In the genomic region with DNA sequence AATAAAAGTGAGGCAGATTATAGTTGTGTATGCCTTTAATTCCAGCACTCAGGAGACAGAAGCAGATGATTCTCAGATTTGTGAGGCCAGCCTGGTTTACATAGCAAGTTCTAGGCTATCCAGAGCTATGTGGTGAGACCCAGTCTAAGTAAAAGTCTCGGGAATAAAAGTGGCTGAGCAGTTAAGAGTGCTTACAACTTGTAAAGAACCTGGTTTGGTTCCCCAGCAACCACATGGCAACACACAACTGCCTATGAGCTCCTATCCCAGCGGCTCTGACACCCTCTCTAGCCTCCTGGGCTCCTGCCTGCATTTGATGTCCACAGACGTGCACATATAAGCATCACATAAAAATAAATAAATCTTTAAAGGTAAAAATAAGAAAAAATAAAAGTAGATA, we compare ENCODE assay signal across 23 mouse cellular contexts. TPM values are rescaled to one million over a fixed set of nuclear protein-coding genes. Genes with fewer than 3 reads are reported as not detected.
A peak's percentile ranks its signal among the peaks of the same experiment; 100 is the strongest.
DNase-seq lines count a peak whose midpoint lies in the region; ATAC-seq and TF ChIP-seq lines count a peak whose summit lies in the region.
"Had no signal": no experiment of that assay in that cellular context is flagged by ENCODE, and none has a peak within 500 bp of the region (broad histone marks: within the 10 kb centered on the region; RNA-seq: fewer than 3 reads in every experiment).

No protein-coding gene starts in this region.

- H3K79me2 ChIP-seq in macrophage (ENCODE audit: inconsistent target) = no peaks in the 10 kb centered on the region

- H3K4me2 ChIP-seq in heart, postnatal 0 days (ENCODE audit: low read depth, low read length) = no peak overlapping the region
- no peak overlapping the region for H3K4me2 ChIP-seq in neural tube, embryonic 15.5 days
- H3K4me2 ChIP-seq: embryonic facial prominence, embryonic 12.5 days; forebrain, embryonic 15.5 days; hindbrain, embryonic 13.5 days had no signal

- peaks cover 9% of the 10 kb centered on the region for H3K4me1 ChIP-seq in heart, postnatal 0 days (ENCODE audit: control insufficient read depth, insufficient read depth)
- H3K4me1 ChIP-seq in ES-E14 (ENCODE audit: control insufficient read depth in 2 of 2, insufficient read depth in 2 of 2, low read length in 2 of 2, poor library complexity in 1 of 2) = peaks cover 8 to 18% of the 10 kb centered on the region in 2 experiments; a peak in 3 of 4 replicates
- peaks cover 6% of the 10 kb centered on the region for H3K4me1 ChIP-seq in neural tube, embryonic 15.5 days

- ATAC-seq in heart, postnatal 0 days (ENCODE audit: insufficient read depth, low read depth) = no peak
- ATAC-seq in cerebellum, adult (ENCODE audit: insufficient number of reproducible peaks, low FRiP score, low TSS enrichment) = no peak
- ATAC-seq in neural tube, embryonic 15.5 days (ENCODE audit: low FRiP score) = no peak
- ATAC-seq: forebrain, embryonic 15.5 days; hindbrain, postnatal 0 days; Patski had no signal

- DNase-seq in heart, postnatal 0 days (ENCODE audit: low spot score) = peak; percentile 3
- no peak for DNase-seq in heart, adult 11 months
- DNase-seq in ES-E14 (ENCODE audit: low read depth, low spot score) = no peak
- no peak for DNase-seq in left cerebral cortex, adult 11 months (ENCODE audit: low spot score)
- DNase-seq: adrenal gland, adult 8-10 months; adrenal gland, postnatal 36 days; cerebellum, adult 11-12 months; cerebellum, adult 9-10 months; cerebellum, postnatal 25 days; gastrocnemius, postnatal 36 days; heart, adult 18-20 months; heart, postnatal 14 days had no signal

- H3K36me3 ChIP-seq in heart, postnatal 0 days (replicated peaks; ENCODE audit: control insufficient read depth, insufficient read depth, low read length) = no peaks in the 10 kb centered on the region
- H3K36me3 ChIP-seq in ES-E14 (ENCODE audit: control insufficient read depth, insufficient read depth, low read length, poor library complexity, severe bottlenecking) (no peaks in the 10 kb centered on the region), macrophage (ENCODE audit: inconsistent target) (no peaks in the 10 kb centered on the region)
- no peaks in the 10 kb centered on the region for H3K36me3 ChIP-seq in neural tube, embryonic 15.5 days
- H3K36me3 ChIP-seq: embryonic facial prominence, embryonic 12.5 days; forebrain, embryonic 15.5 days; heart, embryonic 10.5 days; hindbrain, embryonic 13.5 days had no signal

- TF ChIP-seq EP300 in heart, postnatal 0 days (IDR thresholded peaks at IDR 0.05; ENCODE audit: low read depth) = no peak

- H3K9ac ChIP-seq in heart, postnatal 0 days (replicated peaks; ENCODE audit: low read depth, low read length) = no peak overlapping the region
- peak overlapping the region; percentile 44; the same call in 1 of the 2 replicates for H3K9ac ChIP-seq in ES-E14 (ENCODE audit: insufficient read depth, low read depth, low read length, poor library complexity, severe bottlenecking)
- no peak overlapping the region for H3K9ac ChIP-seq in neural tube, embryonic 15.5 days (replicated peaks)
- H3K9ac ChIP-seq: embryonic facial prominence, embryonic 12.5 days; forebrain, embryonic 15.5 days; hindbrain, embryonic 13.5 days had no signal

- no peak overlapping the region for H3K27ac ChIP-seq in heart, postnatal 0 days (ENCODE audit: low read depth)
- H3K27ac ChIP-seq in ES-E14 (ENCODE audit: insufficient read depth, low read depth, low read length, poor library complexity, severe bottlenecking) = peak overlapping the region; percentile 100; the same call in 1 of the 2 replicates
- peak overlapping the region; percentile 41; the same call in 1 of the 2 replicates for H3K27ac ChIP-seq in macrophage
- H3K27ac ChIP-seq in neural tube, embryonic 15.5 days (replicated peaks) = no peak overlapping the region
- H3K27ac ChIP-seq: embryonic facial prominence, embryonic 12.5 days; forebrain, embryonic 15.5 days; heart, embryonic 10.5 days; hindbrain, embryonic 13.5 days; hindbrain, postnatal 0 days had no signal

- in situ Hi-C loops in ES-E14 (cut with MboI; ENCODE audit: low sequenced_read_pairs in 2 of 2, unreplicated experiment in 2 of 2) = no loop called here

- no peak for TF ChIP-seq CTCF in heart, postnatal 0 days (IDR thresholded peaks at IDR 0.05; ENCODE audit: low read depth)

- H3K9me3 ChIP-seq in heart, postnatal 0 days (replicated peaks; ENCODE audit: control insufficient read depth, low read length) = no peaks in the 10 kb centered on the region
- H3K9me3 ChIP-seq in ES-E14 (ENCODE audit: control insufficient read depth, insufficient read depth, low read depth, low read length) = no peaks in the 10 kb centered on the region
- H3K9me3 ChIP-seq in neural tube, embryonic 15.5 days (replicated peaks) = no peaks in the 10 kb centered on the region
- H3K9me3 ChIP-seq: embryonic facial prominence, embryonic 12.5 days; forebrain, embryonic 15.5 days; heart, embryonic 10.5 days; hindbrain, embryonic 13.5 days had no signal

- 41% methylated on average over 3 of the region's 3 CpGs for WGBS in heart, postnatal 0 days
- WGBS in macrophage (ENCODE audit: missing documents) = 90% methylated on average over 3 of the region's 3 CpGs
- WGBS in neural tube, embryonic 15.5 days = 54% methylated on average over 3 of the region's 3 CpGs

- H3K27me3 ChIP-seq in heart, postnatal 0 days (ENCODE audit: control insufficient read depth, insufficient read depth, low read length) = no peaks in the 10 kb centered on the region
- H3K27me3 ChIP-seq in neural tube, embryonic 15.5 days (replicated peaks) = no peaks in the 10 kb centered on the region
- H3K27me3 ChIP-seq: CH12.LX; embryonic facial prominence, embryonic 12.5 days; forebrain, embryonic 15.5 days; hindbrain, embryonic 13.5 days; Patski had no signal

- no peak overlapping the region for H3K4me3 ChIP-seq in heart, postnatal 0 days (ENCODE audit: low read depth, low read length)
- H3K4me3 ChIP-seq in ES-E14 (ENCODE audit: insufficient read depth in 1 of 2, low read depth in 1 of 2, low read length in 2 of 2, poor library complexity in 1 of 2, severe bottlenecking in 1 of 2) (no peak overlapping the region), macrophage (ENCODE audit: inconsistent target) (no peak overlapping the region)
- H3K4me3 ChIP-seq in neural tube, embryonic 15.5 days (replicated peaks) = no peak overlapping the region
- H3K4me3 ChIP-seq: embryonic facial prominence, embryonic 12.5 days; forebrain, embryonic 15.5 days; heart, embryonic 10.5 days; hindbrain, embryonic 13.5 days had no signal

TF ChIP-seq in ES-E14, 5 proteins besides CTCF, POLR2A, EP300 and RAD21:
- TF ChIP-seq MAFK (IDR thresholded peaks at IDR 0.05; ENCODE audit: insufficient read depth, low read depth, low read length) (no peak), ZC3H11A (IDR thresholded peaks at IDR 0.05; ENCODE audit: borderline replicate concordance, low read depth, low read length) (no peak), CHD2 (IDR thresholded peaks at IDR 0.05; ENCODE audit: low read depth, low read length) (no peak), HCFC1 (IDR thresholded peaks at IDR 0.05; ENCODE audit: borderline replicate concordance, insufficient read depth, low read length) (no peak), ZNF384 (IDR thresholded peaks at IDR 0.05; ENCODE audit: low read depth, low read length) (no peak)

RNA-seq across cellular contexts. Expression of gene Stoml1, which starts 17.1 kb away (rescaled TPM):
- 16.4 and 52.8 TPM in 2 replicates for total RNA-seq in heart, postnatal 0 days (2014; rRNA removed; ENCODE audit: low replicate concordance)
- polyA plus RNA-seq in heart, postnatal 0 days (2015; fragmentation: Nextera tagmentation; extraction: Ambion mirVana) = 21.7 and 23.3 TPM in 2 replicates
- 51.7 and 95.7 TPM in 2 replicates for total RNA-seq in ES-E14 (2012; rRNA removed)
- total RNA-seq in macrophage (2018; cell fraction: chromatin; rRNA removed) = 100 to 1,000 TPM in 13 of 26 experiments, 10 to 100 TPM in 13; 27.1 to 163 (median 99.6) TPM
- 10 to 100 TPM; 10.7 to 62.8 (median 27.9) TPM for total RNA-seq in macrophage (2018; cell fraction: cytosol; rRNA removed)
- total RNA-seq in macrophage (2018; cell fraction: nucleus; rRNA removed) = 100 to 1,000 TPM in 7 of 26 experiments, 10 to 100 TPM in 19; 29.0 to 154 (median 81.6) TPM
- 18.3 to 33.2 TPM (median 18.3 TPM) in 3 replicates for polyA plus RNA-seq in macrophage (2018)
- polyA plus RNA-seq in neural tube, embryonic 15.5 days (2015; fragmentation: Nextera tagmentation; extraction: Ambion mirVana) = 121 and 136 TPM in 2 replicates

RNA-seq across cellular contexts. Expression of gene Pml, which starts 20.5 kb away (rescaled TPM):
- total RNA-seq in heart, postnatal 0 days (2014; rRNA removed; ENCODE audit: low replicate concordance) = 11.4 and 15.0 TPM in 2 replicates
- 5.2 and 5.6 TPM in 2 replicates for polyA plus RNA-seq in heart, postnatal 0 days (2015; fragmentation: Nextera tagmentation; extraction: Ambion mirVana)
- total RNA-seq in ES-E14 (2012; rRNA removed) = 72.6 and 112 TPM in 2 replicates
- 100 to 1,000 TPM in 20 of 26 experiments, 10 to 100 TPM in 6; 41.8 to 438 (median 201) TPM for total RNA-seq in macrophage (2018; cell fraction: chromatin; rRNA removed)
- total RNA-seq in macrophage (2018; cell fraction: cytosol; rRNA removed) = 100 to 1,000 TPM in 8 of 26 experiments, 10 to 100 TPM in 18; 24.3 to 136 (median 65.2) TPM
- 100 to 1,000 TPM in 21 of 26 experiments, 10 to 100 TPM in 5; 55.4 to 358 (median 161) TPM for total RNA-seq in macrophage (2018; cell fraction: nucleus; rRNA removed)
- 34.6 to 63.1 TPM (median 37.1 TPM) in 3 replicates for polyA plus RNA-seq in macrophage (2018)
- polyA plus RNA-seq in neural tube, embryonic 15.5 days (2015; fragmentation: Nextera tagmentation; extraction: Ambion mirVana) = 3.9 and 8.6 TPM in 2 replicates

RNA-seq across cellular contexts. Expression of gene Loxl1, which starts 42.9 kb away (rescaled TPM):
- 44.1 and 61.7 TPM in 2 replicates for total RNA-seq in heart, postnatal 0 days (2014; rRNA removed; ENCODE audit: low replicate concordance)
- 39.2 and 40.7 TPM in 2 replicates for polyA plus RNA-seq in heart, postnatal 0 days (2015; fragmentation: Nextera tagmentation; extraction: Ambion mirVana)
- 6.2 and 8.4 TPM in 2 replicates for total RNA-seq in ES-E14 (2012; rRNA removed)
- 10 to 100 TPM in 1 of 26 experiments, under 1 TPM in 5, not detected in 20; 0.21 to 23.8 (median 0.28) TPM for total RNA-seq in macrophage (2018; cell fraction: chromatin; rRNA removed)
- under 1 TPM in 2 of 26 experiments, not detected in 24; 0.03 to 0.05 TPM for total RNA-seq in macrophage (2018; cell fraction: cytosol; rRNA removed)
- 1 to 10 TPM in 1 of 26 experiments, not detected in 25; 3.7 TPM for total RNA-seq in macrophage (2018; cell fraction: nucleus; rRNA removed)
- not detected in 3 replicates for polyA plus RNA-seq in macrophage (2018)
- polyA plus RNA-seq in neural tube, embryonic 15.5 days (2015; fragmentation: Nextera tagmentation; extraction: Ambion mirVana) = 10.2 and 12.1 TPM in 2 replicates
- total RNA-seq: CH12.LX; hematopoietic stem cell, adult 5-6 weeks had no signal

Comparison
In these comparisons a context has a peak if more than half of its experiments do, and no peak if none do; other contexts are left out.
1. H3K27ac ChIP-seq: peak in ES-E14 (single experiment) and macrophage (single experiment); none in heart, postnatal 0 days (single experiment) and neural tube, embryonic 15.5 days (single experiment).
2. RNA of gene Loxl1, which starts 42.9 kb away (polyA plus RNA-seq): 39.2 to 40.7 TPM in heart, postnatal 0 days and 10.2 to 12.1 TPM in neural tube, embryonic 15.5 days; not detected in macrophage; every median in the first group is over 10 times any median in the second.